Mouse (Mus musculus) small intestine, adult 2 months (tissue): ENCODE measurements around the gene P3h4.

Experiments used
- CTCF ChIP-seq: fragments of 200-500 bp; IDR thresholded peaks from 2 replicates; pipeline ENCODE4 v1.5.1; 2012; ENCODE audit warnings: low read depth, mild to moderate bottlenecking, control low read depth, inconsistent platforms, low read length, moderate library complexity, mixed read lengths; ENCODE audit not compliant: insufficient replicate concordance, insufficient read length; ENCODE audit errors: extremely low read depth
- POLR2A ChIP-seq: fragments of 200-500 bp; IDR thresholded peaks from 2 replicates; pipeline ENCODE4 v1.6.1; 2012; ENCODE audit warnings: low read depth, mild to moderate bottlenecking, control low read depth, inconsistent platforms, low read length, moderate library complexity

GRCm38 (mm10) chr11:100371981-100372558 is 42.6 kb downstream of the P3h4 start:
- TF ChIP-seq CTCF (no peak), POLR2A (no peak)
